ENCODE assay signal across 15 mouse cellular contexts in the genomic region with DNA sequence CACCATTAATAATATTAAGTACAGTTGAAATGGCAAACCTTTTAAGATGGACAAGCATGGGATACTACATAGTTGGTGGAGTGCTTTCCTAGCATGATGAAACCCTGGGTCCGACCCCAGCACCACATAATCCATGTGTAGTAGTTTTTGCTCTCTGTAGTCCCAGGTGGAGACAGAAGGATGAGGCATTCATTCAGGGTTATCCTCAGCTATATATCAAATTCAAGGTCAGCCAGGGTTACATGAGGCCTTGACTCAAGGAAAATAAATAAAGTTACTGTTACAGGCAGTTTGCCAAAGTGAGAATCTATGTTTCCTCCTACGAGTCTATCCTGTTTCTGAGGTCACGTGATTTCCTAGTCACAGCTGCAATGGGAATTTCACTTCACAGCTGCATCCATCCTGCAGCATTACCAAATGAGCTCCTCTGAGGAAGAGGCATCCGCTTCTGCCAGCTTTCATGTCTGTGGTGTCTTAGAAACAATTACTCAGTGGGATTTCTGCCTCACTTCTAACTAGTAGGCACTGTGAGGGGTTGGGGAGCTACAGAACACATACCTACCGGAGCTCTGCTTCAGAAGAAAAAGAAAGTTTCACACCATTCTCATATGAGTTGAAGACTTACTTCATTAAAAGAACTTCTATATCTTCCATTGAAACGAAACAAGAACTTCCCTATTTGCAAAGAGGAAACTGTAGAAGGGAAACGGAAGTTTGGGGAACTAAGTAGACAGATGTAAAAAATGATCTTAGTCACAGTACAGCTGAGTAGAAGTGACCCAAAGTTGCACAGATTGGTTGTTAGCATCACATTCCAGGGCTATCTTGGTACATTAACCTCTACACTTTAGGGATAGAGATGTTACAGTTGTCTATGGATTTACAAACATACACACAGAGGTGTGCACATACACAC.
DNase-seq lines count a peak whose midpoint lies in the region.
"Had no signal": no experiment of that assay in that cellular context is flagged by ENCODE, and none has a peak within 500 bp of the region (broad histone marks: within the 10 kb centered on the region; RNA-seq: fewer than 3 reads in every experiment).

No protein-coding gene starts in this region.

- intact Hi-C loops in heart, postnatal 14 days (cut with DNase I) = no loop called here

- no peak overlapping the region for H3K4me3 ChIP-seq in brown adipose tissue, adult 24 weeks (ENCODE audit: insufficient read depth, low read depth, low read length)
- H3K4me3 ChIP-seq: gastrocnemius, adult 2 months; hindbrain, embryonic 12.5 days; midbrain, embryonic 15.5 days; neural tube, embryonic 15.5 days; stomach, embryonic 15.5 days had no signal

- no peaks in the 10 kb centered on the region for H3K4me1 ChIP-seq in brown adipose tissue, adult 24 weeks (ENCODE audit: control insufficient read depth, insufficient read depth, insufficient read length, low read length)
- H3K4me1 ChIP-seq: hindbrain, embryonic 12.5 days; midbrain, embryonic 15.5 days; neural tube, embryonic 15.5 days; stomach, embryonic 15.5 days had no signal

- H3K27ac ChIP-seq in brown adipose tissue, adult 24 weeks (replicated peaks; ENCODE audit: low read depth, low read length) = peak overlapping the region; percentile 34; the same call in 1 of the 2 replicates
- H3K27ac ChIP-seq: gastrocnemius, adult 2 months; hindbrain, embryonic 12.5 days; midbrain, embryonic 15.5 days; neural tube, embryonic 15.5 days; stomach, embryonic 15.5 days had no signal

- DNase-seq in heart, adult 8-10 months (ENCODE audit: low spot score) = peak; percentile 16
- no peak for DNase-seq in heart, postnatal 14 days
- DNase-seq in 416B (ENCODE audit: low read depth) = peak; percentile 4
- peak; percentile 15 for DNase-seq in kidney, postnatal 10 days
- DNase-seq in ovary, postnatal 36 days (ENCODE audit: low spot score) = no peak
- DNase-seq in embryo, embryonic 11 days = no peak
- no peak for DNase-seq in left cerebral cortex, adult 11 months (ENCODE audit: low spot score)
- DNase-seq: cerebellum, adult 18-20 months; gastrocnemius, adult 2 months; right cerebral cortex, postnatal 25 days had no signal

Comparison
In these comparisons a context has a peak if more than half of its experiments do, and no peak if none do; other contexts are left out.
1. DNase-seq: peak in heart, adult 8-10 months (single experiment), 416B (single experiment) and kidney, postnatal 10 days (single experiment); none in heart, postnatal 14 days (0 of 2), ovary, postnatal 36 days (single experiment), embryo, embryonic 11 days (single experiment) and left cerebral cortex, adult 11 months (single experiment).